Mouse (Mus musculus): ENCODE measurements around the gene Lgals4.
A peak's percentile ranks its signal among the peaks of the same experiment; 100 is the strongest.

The Lgals4 gene

DNA sequence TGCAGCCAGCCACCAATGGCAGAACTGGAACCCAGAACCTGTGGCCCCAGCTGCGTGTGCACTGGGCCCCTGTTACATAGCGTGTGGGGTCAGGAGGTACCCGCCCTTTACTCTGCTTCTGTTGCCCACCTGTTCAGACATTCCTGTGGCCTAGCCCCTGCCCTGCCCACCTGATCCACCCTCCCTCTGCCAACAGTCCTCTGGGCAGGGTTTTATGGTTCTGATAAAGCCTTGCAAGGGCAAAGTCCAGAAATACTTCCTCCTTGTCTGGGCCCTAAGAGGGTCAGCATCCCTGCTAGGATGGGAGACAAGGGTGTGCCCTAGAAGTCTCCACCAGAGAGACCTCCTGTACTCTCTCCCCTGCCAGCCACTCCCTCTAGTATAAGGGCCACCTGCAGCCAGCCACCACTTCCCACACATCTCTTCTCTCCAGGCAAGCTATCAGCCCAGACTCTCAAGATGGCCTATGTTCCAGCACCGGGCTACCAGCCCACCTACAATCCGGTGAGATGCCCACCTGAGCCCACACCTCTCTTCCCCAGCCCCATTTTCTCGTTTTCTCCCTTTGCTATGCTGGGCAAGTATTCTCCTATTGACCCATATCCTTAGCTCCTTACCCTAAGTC, at the start of gene Lgals4:
Lgals4 (plus strand) TSS at position 132 of the 625 bp plus-strand sequence.
- no peak for DNase-seq

GRCm38 (mm10) chr7:28785161-28785560, 48.5 kb upstream of the Lgals4 start:
- no peak for DNase-seq

- no peak for DNase-seq
Observed at GRCm38 (mm10) chr7:28787884-28788283, 45.8 kb upstream of the Lgals4 start.

GRCm38 (mm10) chr7:28788307-28789195, 45.1 kb upstream of the Lgals4 start, which contains the start of gene Rinl:
Gene Rinl, plus strand, starts transcription at chr7:28788969.
- DNase-seq: peak in 1 of 2 experiments; percentile 51

- no peak for DNase-seq
Observed at GRCm38 (mm10) chr7:28789235-28789634, 44.4 kb upstream of the Lgals4 start.

- DNase-seq: peak in 1 of 2 experiments; percentile 42
Observed at GRCm38 (mm10) chr7:28790066-28790806, 43.4 kb upstream of the Lgals4 start.

GRCm38 (mm10) chr7:28791706-28792105, 41.9 kb upstream of the Lgals4 start:
- no peak for DNase-seq

- DNase-seq: no peak
Observed at GRCm38 (mm10) chr7:28792391-28793185, 41.1 kb upstream of the Lgals4 start.

DNA sequence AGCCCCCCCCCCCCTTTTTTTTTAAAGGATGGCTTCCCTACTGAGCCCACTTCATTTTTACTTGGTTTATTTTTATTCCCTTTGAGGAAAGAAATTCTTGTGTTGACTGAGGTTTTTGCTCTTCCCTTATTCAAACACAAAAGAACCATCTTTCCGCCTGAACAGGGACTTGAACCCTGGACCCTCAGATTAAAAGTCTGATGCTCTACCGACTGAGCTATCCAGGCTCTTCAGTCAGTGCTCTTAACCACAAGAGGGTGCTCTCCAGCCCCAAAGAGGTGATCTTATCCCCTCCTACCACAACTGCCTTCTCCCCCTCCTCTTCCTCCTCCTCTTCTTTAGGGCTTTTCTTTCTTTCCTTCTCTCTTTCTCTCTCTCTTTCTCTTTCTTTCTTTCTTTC, 39.8 kb upstream of the Lgals4 start:
- DNase-seq: peak in 1 of 2 experiments; percentile 50

DNA sequence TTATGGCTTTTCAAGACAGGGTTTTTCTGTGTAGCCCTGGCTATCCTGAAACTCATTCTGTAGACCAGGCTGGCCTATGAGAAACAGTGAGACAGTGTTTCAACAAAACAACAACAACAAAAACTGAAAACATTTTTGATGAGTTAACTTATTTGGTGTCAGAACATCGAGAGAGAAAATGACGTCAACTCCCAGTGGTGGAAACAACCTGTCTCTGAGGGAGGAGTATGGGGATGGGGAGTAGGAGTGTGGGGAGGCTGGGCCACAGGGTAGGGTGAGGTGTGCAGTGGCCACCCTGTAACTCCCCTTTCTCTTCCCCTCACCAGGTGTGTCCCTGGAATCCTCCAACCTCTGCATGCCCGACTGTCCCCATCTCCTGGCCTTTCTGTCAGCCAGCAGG, 39.2 kb upstream of the Lgals4 start:
- no peak for DNase-seq

- DNase-seq: peak; percentile 42 to 52
Observed at GRCm38 (mm10) chr7:28795832-28796231, 37.8 kb upstream of the Lgals4 start.

- DNase-seq: peak; percentile 91 to 92
Observed at GRCm38 (mm10) chr7:28796562-28796975, 37.1 kb upstream of the Lgals4 start.

DNA sequence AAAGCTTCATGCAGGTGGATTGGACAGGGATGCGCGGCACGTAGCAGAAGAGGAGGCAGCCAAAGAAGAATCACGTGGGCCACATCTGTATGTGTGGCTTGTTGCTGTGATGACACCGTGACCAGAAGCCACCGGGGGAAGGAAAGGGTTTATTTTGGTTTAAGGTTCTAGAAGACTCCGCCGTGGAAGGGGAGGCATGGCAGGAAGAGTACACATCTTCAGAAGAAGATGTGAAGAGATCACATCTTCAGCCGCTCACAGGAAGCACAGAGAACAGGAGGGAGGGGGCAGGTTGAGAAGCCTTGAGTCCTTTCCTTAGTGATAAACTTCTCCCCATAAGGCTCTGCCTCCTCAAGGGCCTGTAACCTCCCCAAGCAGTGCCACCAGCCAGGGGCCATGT, 33.7 kb upstream of the Lgals4 start:
- DNase-seq: no peak

DNA sequence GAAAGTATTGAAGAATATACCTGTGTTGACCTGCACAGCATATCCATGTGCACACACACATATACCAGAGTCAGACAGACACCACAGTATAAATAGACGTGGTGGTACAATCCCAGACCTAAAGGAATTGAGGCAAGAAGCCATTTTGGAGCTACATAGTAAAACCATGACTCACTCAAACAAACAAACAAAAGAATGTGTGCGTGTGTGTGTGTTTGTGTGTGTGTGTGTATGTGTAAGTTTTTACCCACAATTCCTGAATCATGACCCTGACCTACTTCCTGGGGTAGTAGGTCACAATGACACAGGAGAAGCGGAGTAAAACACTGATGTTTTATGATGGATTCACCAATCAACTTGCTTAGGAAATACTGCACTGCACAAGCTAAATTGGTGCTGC, 32.2 kb upstream of the Lgals4 start:
- DNase-seq: no peak

DNA sequence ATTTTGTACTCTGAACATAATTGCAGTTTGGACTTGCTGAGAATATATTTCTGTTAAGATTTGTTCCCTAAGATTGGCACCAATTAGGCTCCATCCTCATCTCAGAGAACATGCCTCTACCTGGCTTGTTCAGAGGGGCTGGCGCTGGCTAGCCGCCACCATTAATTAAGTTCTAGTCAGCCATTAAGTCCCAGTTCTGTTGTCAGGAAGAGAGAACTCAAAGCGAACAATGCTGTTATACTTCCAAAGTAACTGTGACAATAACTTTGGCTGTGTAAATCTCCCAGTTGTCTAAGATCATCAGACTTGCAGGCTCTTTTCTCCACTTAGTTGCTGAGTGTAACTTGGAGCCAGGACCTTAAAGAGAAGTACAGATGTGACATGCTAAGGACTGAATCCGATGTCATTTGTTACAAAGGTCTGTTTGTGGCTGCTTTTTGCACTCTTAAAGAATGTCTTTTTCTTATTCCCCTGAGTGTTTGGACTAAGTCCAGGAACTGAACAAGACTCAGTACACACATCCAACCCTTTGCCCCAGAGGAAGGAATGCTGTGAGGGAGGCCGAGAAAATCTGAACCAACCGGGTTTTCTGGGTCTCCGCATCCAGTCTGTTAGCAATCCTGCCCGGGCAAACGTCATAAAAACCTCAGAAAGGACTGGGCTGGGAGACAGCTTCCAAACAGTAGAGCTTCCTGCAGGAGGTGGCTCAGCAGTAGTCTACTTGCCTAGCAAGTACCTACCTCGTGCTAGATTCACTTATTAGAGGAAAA, 31.6 kb upstream of the Lgals4 start:
- DNase-seq: peak; percentile 83 to 88

DNA sequence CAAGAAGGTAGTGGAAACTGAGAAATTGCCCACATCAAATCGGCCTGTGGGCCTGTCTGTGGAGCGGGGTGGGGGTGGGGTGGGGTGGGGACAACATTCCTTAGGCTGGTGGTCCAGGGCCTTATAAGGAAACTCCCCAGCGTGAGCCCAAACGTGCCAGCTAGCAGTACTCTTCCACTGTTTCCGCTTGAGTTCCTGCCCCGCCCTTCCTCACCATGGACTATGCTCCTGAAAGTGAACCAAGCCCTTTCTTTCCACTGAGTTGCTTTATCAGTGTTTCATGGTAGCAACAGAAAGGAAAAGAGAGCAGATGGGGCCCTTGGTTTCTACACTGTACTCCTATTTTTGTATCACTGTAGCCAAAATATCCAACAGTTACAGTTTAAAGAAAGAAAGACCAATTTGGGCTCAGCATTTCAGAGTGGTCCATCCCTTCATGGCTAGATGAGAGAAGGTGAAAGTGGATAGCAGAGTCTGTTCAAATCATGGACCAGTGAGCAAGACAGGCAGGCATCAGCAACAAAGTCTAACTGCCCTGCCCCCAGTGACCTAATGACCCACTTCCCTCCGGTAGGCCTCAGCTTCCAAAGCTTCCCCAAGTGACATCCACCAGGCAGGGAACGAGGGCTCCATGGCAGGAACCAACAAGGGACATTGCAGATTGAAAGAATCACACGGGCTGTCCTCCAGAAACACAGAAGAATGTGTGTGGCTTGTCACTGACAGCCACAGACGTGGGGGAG, 30.6 kb upstream of the Lgals4 start:
- peak; percentile 69 to 83 for DNase-seq

GRCm38 (mm10) chr7:28803756-28804155, 29.9 kb upstream of the Lgals4 start:
- DNase-seq: no peak

- peak in 1 of 2 experiments; percentile 45 for DNase-seq
Observed at GRCm38 (mm10) chr7:28806869-28807268, 26.8 kb upstream of the Lgals4 start.

- DNase-seq: peak; percentile 55 to 56
Observed at GRCm38 (mm10) chr7:28807641-28808220, 25.9 kb upstream of the Lgals4 start.

DNA sequence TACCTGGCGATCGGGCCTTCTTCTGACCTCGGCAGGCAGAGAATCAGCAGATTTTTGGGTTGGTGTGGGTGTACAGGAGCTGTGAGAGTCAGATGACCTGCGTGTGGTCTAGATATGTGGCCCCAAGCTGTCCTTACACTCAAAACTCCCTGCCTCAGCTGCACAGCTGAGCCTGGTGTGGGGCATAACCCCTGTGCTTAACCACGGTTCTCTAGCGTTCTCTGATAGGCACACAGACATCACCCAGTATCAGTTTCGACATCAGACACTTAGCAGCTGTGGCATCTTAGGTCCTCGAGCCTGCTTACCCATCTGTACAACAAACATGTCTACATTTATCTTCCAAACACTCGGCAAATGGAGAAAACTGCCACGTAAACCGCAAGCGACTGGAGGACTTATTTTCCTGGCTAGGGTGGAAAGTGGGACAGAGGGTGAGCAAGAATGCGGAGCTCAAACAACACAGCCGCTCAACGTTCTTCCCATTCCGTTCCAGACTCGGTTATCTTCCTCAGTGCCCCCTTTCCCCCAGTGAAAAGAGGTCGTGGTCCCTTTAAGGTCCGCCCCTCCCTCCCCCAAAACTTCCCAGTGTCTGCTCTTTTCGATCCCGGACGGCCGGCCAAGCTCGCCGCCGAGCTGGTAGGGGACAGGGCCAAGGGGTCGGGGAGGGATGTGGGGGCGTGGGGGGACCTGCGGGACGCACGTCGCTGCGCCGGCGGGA, 25.3 kb upstream of the Lgals4 start, which contains the start of gene Hnrnpl:
Hnrnpl (plus strand) TSS at position 321 of the 721 bp plus-strand sequence.
- peak in 1 of 2 experiments; percentile 47 for DNase-seq
